Mouse (Mus musculus) brain, embryonic 14.5 days (tissue): ENCODE results near the gene Sf3b6. TPM values are rescaled to one million over a fixed set of nuclear protein-coding genes. Genes with fewer than 3 reads are reported as not detected.

Experiments used
- DNase-seq: peaks from one replicate; pipeline ENCODE4 v3.0.0-alpha.2; 2011; ENCODE audit warnings: low read depth
- CTCF ChIP-seq: fragments of 200-500 bp; IDR thresholded peaks from 2 replicates; pipeline ENCODE4 v1.5.1; 2012; ENCODE audit warnings: inconsistent platforms, mild to moderate bottlenecking, moderate library complexity, borderline replicate concordance; ENCODE audit not compliant: insufficient read depth, insufficient read length; ENCODE audit errors: extremely low read depth
- POLR2A ChIP-seq: fragments of 200-500 bp; IDR thresholded peaks from 2 replicates; pipeline ENCODE4 v1.6.1; 2012; ENCODE audit warnings: mild to moderate bottlenecking, inconsistent platforms, borderline replicate concordance; ENCODE audit not compliant: poor library complexity, insufficient read depth, insufficient read length, severe bottlenecking; ENCODE audit errors: extremely low read depth
- polyA plus RNA-seq: library from polyadenylated mRNA; depleted of rRNA; stranded (reverse); fragments of >200 nt; gene quantifications from 2 replicates; pipeline ENCODE4 v1.2.3, GENCODE M21; 2012

Sf3b6 gene
- polyA plus RNA-seq, 1 experiment = 161 TPM

- DNase-seq = peak; percentile 97
- no peak for TF ChIP-seq CTCF
Observed at GRCm38 (mm10) chr12:4842890-4843597, 25.7 kb downstream of the Sf3b6 start, which contains the start of gene Wdcp. Wdcp (plus strand) TSS chr12:4843303.

DNA sequence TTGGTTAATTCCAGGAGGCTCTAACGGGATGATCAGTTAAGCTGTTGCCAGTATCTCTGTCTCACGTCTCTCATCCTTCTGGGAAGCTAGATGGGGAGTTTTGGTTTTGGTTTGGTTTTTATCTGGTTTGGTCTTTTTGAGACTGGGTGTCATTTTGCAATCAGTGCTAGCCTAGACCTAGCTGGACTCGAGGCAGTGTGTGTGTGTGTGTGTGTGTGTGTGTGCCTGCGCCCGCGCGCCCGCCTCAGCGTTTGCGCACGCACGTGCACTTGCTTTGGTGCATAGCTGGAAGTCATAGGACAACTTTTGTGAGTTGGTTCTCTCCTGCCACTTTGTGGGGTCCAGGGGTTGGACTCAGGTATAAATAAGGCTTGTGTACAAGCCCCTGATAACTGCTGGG lies 26.4 kb downstream of the Sf3b6 start:
- no peak for TF ChIP-seq POLR2A
- no peak for TF ChIP-seq CTCF

GRCm38 (mm10) chr12:4856160-4856559 lies 38.8 kb downstream of the Sf3b6 start:
- no peak for TF ChIP-seq POLR2A
- TF ChIP-seq CTCF = peak; percentile 29; the same call in 1 of the 2 replicates
- no peak for DNase-seq

More for the DNA sequence above, 26.4 kb downstream of the Sf3b6 start:
- DNase-seq = peak; percentile 65

GRCm38 (mm10) chr12:4856834-4857233 lies 39.5 kb downstream of the Sf3b6 start:
- DNase-seq = no peak
- TF ChIP-seq CTCF = no peak
- TF ChIP-seq POLR2A = no peak

- no peak for TF ChIP-seq CTCF
- TF ChIP-seq POLR2A = no peak
- peak; percentile 42 for DNase-seq
Observed at GRCm38 (mm10) chr12:4859241-4859914, 42.0 kb downstream of the Sf3b6 start.

DNA sequence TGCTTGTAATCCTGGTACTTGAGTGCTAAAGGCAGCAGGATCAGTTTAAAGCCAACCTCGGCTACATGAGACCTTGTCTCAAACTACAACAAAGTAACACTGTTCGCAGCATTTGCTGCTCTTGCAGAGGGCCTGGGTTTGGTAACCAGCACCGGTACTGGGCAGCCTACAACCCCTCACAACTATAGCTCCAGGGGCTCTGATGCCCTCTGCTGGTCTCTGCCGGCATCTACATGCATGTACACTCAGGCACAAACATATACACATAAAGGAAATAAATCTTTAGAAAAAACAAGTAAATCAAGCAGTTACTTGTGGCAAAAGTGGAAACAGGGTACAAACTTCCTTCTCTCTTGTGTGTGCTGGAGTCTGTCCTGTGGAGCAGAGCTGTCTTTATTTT lies 45.3 kb downstream of the Sf3b6 start:
- TF ChIP-seq POLR2A (no peak), CTCF (peak; percentile 29; the same call in 1 of the 2 replicates)
- DNase-seq = no peak

DNA sequence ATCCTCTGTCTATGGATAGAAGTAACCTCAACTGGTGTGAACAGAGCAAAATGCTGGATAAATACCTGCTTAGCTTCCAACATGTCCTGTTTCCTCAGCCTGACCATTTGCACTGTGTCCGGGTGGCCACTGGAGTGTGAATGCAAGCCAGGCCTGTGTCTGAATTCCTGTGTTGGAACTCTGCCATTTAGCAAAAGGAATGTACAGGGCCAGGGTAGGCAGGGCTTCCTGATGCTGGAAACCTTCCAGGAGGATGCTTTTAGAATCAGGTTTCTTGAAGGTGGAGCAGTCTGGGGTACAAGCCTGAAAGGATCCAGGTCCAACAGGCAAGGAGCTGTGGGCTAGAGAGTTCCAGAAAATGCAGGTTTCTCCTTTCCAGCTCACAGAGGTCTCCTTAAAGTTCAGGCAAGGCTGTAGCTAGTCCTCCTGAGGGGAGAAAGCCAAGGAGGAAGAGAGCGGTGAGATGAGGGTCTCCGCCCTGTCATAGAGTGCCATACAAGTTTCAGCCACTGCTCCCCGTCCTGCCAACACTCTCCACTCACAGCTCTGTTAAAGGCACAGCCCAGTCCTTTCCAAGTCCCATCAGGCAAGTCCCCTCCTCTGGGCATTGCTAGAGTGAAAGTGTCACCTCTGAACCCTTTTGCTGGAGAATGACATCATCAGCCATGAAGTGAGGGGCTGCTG lies 46.5 kb downstream of the Sf3b6 start:
- TF ChIP-seq POLR2A (no peak), CTCF (no peak)
- DNase-seq = peak; percentile 64

DNA sequence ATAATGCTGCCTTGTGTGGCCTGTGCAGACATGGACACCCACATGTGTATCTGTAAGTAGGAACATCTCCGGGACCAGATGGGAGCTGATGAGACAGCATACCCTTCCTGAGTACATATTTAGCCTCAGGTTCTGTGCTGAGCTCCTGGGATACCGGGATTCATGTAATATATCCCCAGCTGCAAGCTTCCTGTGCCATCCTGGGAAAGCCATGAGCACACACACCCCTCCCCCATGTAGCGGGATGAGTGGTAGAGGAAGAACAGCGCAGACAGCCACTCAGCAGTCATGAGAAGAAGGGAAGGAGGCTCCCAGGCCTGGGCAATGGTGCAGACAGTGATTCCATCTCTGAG lies 47.0 kb downstream of the Sf3b6 start:
- TF ChIP-seq CTCF (no peak), POLR2A (no peak)
- DNase-seq = peak; percentile 42

GRCm38 (mm10) chr12:4868924-4869323 lies 51.6 kb downstream of the Sf3b6 start:
- TF ChIP-seq POLR2A (no peak), CTCF (no peak)
- DNase-seq = no peak

GRCm38 (mm10) chr12:4871260-4871659 lies 53.9 kb downstream of the Sf3b6 start:
- TF ChIP-seq POLR2A = no peak
- no peak for TF ChIP-seq CTCF
- no peak for DNase-seq

- DNase-seq = no peak
- TF ChIP-seq CTCF = no peak
- TF ChIP-seq POLR2A = no peak
Observed at GRCm38 (mm10) chr12:4872273-4872672, 54.9 kb downstream of the Sf3b6 start.
